Mouse (Mus musculus): ENCODE measurements at regions not wholly inside any gene's neighbourhood (a gene's known extent, or its start where the extent isn't known, plus 50 kb on each side); places are given as distances from the start of the nearest gene placed in this dataset.

- TF ChIP-seq MAFK (IDR thresholded peaks at IDR 0.05; ENCODE audit: insufficient read depth, low read depth, low read length), result no peak
- TF ChIP-seq HCFC1 (IDR thresholded peaks at IDR 0.05; ENCODE audit: borderline replicate concordance, insufficient read depth, low read length), result no peak
- no peak for TF ChIP-seq CHD2 (IDR thresholded peaks at IDR 0.05; ENCODE audit: low read depth, low read length)
- no peak for TF ChIP-seq ZC3H11A (IDR thresholded peaks at IDR 0.05; ENCODE audit: borderline replicate concordance, low read depth, low read length)
These were observed 202.5 kb upstream of the Igsf21 start for GRCm38 (mm10) chr4:140449062-140449461.

Measured in ES-E14 (cell line).